Mouse (Mus musculus) midbrain, embryonic 11.5 days (tissue): Measurements from ENCODE around the gene Pus7l. TPM values are rescaled to one million over a fixed set of nuclear protein-coding genes. Genes with fewer than 3 reads are reported as not detected.

Experiments
- ATAC-seq: fragments of 200-750 bp; cut with Nextera tagmentation; 2 replicates; pipeline ENCODE4 v1.8.0; 2017; ENCODE audit warnings: moderate TSS enrichment, moderate library complexity; ENCODE audit not compliant: low FRiP score
- DNase-seq: peaks from one replicate; pipeline ENCODE4 v3.0.0; 2015; ENCODE audit warnings: low spot score; ENCODE audit errors: missing footprints
- H3K27ac ChIP-seq: fragments of 300-500 bp; sonication (generic); 2 replicates; pipeline ENCODE4 v1.5.1; 2014; ENCODE audit warnings: low read depth, low read length
- H3K27me3 ChIP-seq: fragments of 300-500 bp; sonication (generic); 2 replicates; pipeline ENCODE4 v1.6.1; 2014; ENCODE audit warnings: mild to moderate bottlenecking, low read length, moderate library complexity, mixed read lengths; ENCODE audit not compliant: control insufficient read depth, insufficient read depth
- H3K36me3 ChIP-seq: fragments of 300-500 bp; sonication (generic); 2 replicates; pipeline ENCODE4 v1.6.1; 2014; ENCODE audit warnings: mild to moderate bottlenecking, low read length, moderate library complexity, mixed read lengths; ENCODE audit not compliant: control insufficient read depth, insufficient read depth
- H3K4me1 ChIP-seq: fragments of 300-500 bp; sonication (generic); 2 replicates; pipeline ENCODE4 v1.6.1; 2014; ENCODE audit warnings: low read length; ENCODE audit not compliant: control insufficient read depth, insufficient read depth
- H3K4me2 ChIP-seq: fragments of 300-500 bp; sonication (generic); 2 replicates; pipeline ENCODE4 v1.6.1; 2014; ENCODE audit warnings: mild to moderate bottlenecking, moderate library complexity
- H3K4me3 ChIP-seq: fragments of 300-500 bp; sonication (generic); 2 replicates; pipeline ENCODE4 v1.5.1; 2014; ENCODE audit warnings: low read depth, low read length
- H3K9ac ChIP-seq: fragments of 300-500 bp; sonication (generic); 2 replicates; pipeline ENCODE4 v1.6.1; 2014; ENCODE audit warnings: low read length
- H3K9me3 ChIP-seq: fragments of 300-500 bp; sonication (generic); 2 replicates; pipeline ENCODE4 v1.6.1; 2016; ENCODE audit warnings: low read length; ENCODE audit not compliant: control insufficient read depth
- WGBS: fragments of 180-500 bp; shearing (Covaris S2); extraction: QIAGEN DNeasy Blood & Tissue Kit; methylation state at CpG from one replicate; pipeline ENCODE4 v1.1.7; 2014; 5-methylcytosine and 5-hydroxymethylcytosine counted together
- polyA plus RNA-seq: library from polyadenylated mRNA; unstranded; fragments of >200 nt; fragmentation: Nextera tagmentation; extraction: Ambion mirVana; gene quantifications from 2 replicates; pipeline ENCODE4 v1.2.1, GENCODE M21; 2014

The Pus7l gene
- polyA plus RNA-seq, 1 experiment from 2014 or later: 7.9 TPM

GRCm38 (mm10) chr15:94574566-94575268, 31.4 kb upstream of the Pus7l start:
- Histone ChIP-seq H3K4me1 (no peaks in the 10 kb centered on the region), H3K27ac (no peak overlapping the region), H3K4me2 (no peak overlapping the region), H3K36me3 (peaks cover 7% of the 10 kb centered on the region), H3K4me3 (no peak overlapping the region), H3K9me3 (no peaks in the 10 kb centered on the region), H3K9ac (no peak overlapping the region), H3K27me3 (no peaks in the 10 kb centered on the region)
- WGBS: 78% methylated on average over 4 of the region's 4 CpGs
- DNase-seq (no peak), ATAC-seq (no peak)

- H3K9me3 ChIP-seq: no peaks in the 10 kb centered on the region
- H3K4me1 ChIP-seq: no peaks in the 10 kb centered on the region
- no peak overlapping the region for H3K27ac ChIP-seq
- no peak for DNase-seq
- no peak overlapping the region for H3K4me2 ChIP-seq
- H3K9ac ChIP-seq: no peak overlapping the region
- H3K27me3 ChIP-seq: no peaks in the 10 kb centered on the region
- no peaks in the 10 kb centered on the region for H3K36me3 ChIP-seq
- ATAC-seq: no peak
- H3K4me3 ChIP-seq: no peak overlapping the region
- WGBS: 71% methylated on average over 8 of the region's 8 CpGs
Measured at GRCm38 (mm10) chr15:94572746-94573145, 29.4 kb upstream of the Pus7l start.

- DNase-seq (no peak), ATAC-seq (no peak)
- no peaks in the 10 kb centered on the region for H3K36me3 ChIP-seq
- no peak overlapping the region for H3K9ac ChIP-seq
- 94% methylated on average over 4 of the region's 4 CpGs for WGBS
- H3K27ac ChIP-seq: no peak overlapping the region
- H3K27me3 ChIP-seq: no peaks in the 10 kb centered on the region
- no peaks in the 10 kb centered on the region for H3K4me1 ChIP-seq
- no peak overlapping the region for H3K4me3 ChIP-seq
- no peaks in the 10 kb centered on the region for H3K9me3 ChIP-seq
- H3K4me2 ChIP-seq: no peak overlapping the region
Measured at GRCm38 (mm10) chr15:94571501-94571900, 28.2 kb upstream of the Pus7l start.

GRCm38 (mm10) chr15:94568496-94569182, 25.3 kb upstream of the Pus7l start:
- no peak for DNase-seq
- ATAC-seq: no peak
- Histone ChIP-seq H3K9ac (no peak overlapping the region), H3K4me2 (no peak overlapping the region), H3K36me3 (no peaks in the 10 kb centered on the region), H3K27me3 (no peaks in the 10 kb centered on the region), H3K9me3 (no peaks in the 10 kb centered on the region), H3K4me1 (no peaks in the 10 kb centered on the region), H3K4me3 (no peak overlapping the region), H3K27ac (no peak overlapping the region)
- WGBS: 86% methylated on average over 10 of the region's 10 CpGs

GRCm38 (mm10) chr15:94565854-94566253, 22.5 kb upstream of the Pus7l start:
- WGBS: 88% methylated on average over 9 of the region's 9 CpGs
- DNase-seq: no peak
- no peak overlapping the region for H3K4me3 ChIP-seq

GRCm38 (mm10) chr15:94564909-94565308, 21.6 kb upstream of the Pus7l start:
- no peak overlapping the region for H3K4me2 ChIP-seq
- no peak overlapping the region for H3K4me3 ChIP-seq
- WGBS: 80% methylated on average over 2 of the region's 2 CpGs
- H3K27me3 ChIP-seq: no peaks in the 10 kb centered on the region
- no peak overlapping the region for H3K27ac ChIP-seq
- H3K9me3 ChIP-seq: no peaks in the 10 kb centered on the region
- H3K4me1 ChIP-seq: no peaks in the 10 kb centered on the region
- no peaks in the 10 kb centered on the region for H3K36me3 ChIP-seq
- ATAC-seq: no peak
- no peak for DNase-seq
- H3K9ac ChIP-seq: no peak overlapping the region

More at GRCm38 (mm10) chr15:94565854-94566253, 22.5 kb upstream of the Pus7l start:
- Histone ChIP-seq H3K4me1 (no peaks in the 10 kb centered on the region), H3K4me2 (no peak overlapping the region), H3K9me3 (no peaks in the 10 kb centered on the region), H3K36me3 (no peaks in the 10 kb centered on the region), H3K9ac (no peak overlapping the region), H3K27me3 (no peaks in the 10 kb centered on the region), H3K27ac (no peak overlapping the region)
- no peak for ATAC-seq

- no peak for DNase-seq
- Histone ChIP-seq H3K9ac (no peak overlapping the region), H3K27me3 (no peaks in the 10 kb centered on the region), H3K4me2 (no peak overlapping the region), H3K36me3 (no peaks in the 10 kb centered on the region), H3K4me1 (no peaks in the 10 kb centered on the region), H3K4me3 (no peak overlapping the region), H3K27ac (no peak overlapping the region), H3K9me3 (no peaks in the 10 kb centered on the region)
- no peak for ATAC-seq
- WGBS: 88% methylated on average over 17 of the region's 17 CpGs
Measured at GRCm38 (mm10) chr15:94558895-94559656, 15.7 kb upstream of the Pus7l start.

- Histone ChIP-seq H3K27ac (no peak overlapping the region), H3K4me3 (no peak overlapping the region), H3K4me2 (no peak overlapping the region), H3K9ac (no peak overlapping the region), H3K27me3 (no peaks in the 10 kb centered on the region), H3K9me3 (no peaks in the 10 kb centered on the region), H3K4me1 (no peaks in the 10 kb centered on the region), H3K36me3 (no peaks in the 10 kb centered on the region)
- DNase-seq (peak; percentile 99), ATAC-seq (peak; percentile 81)
- WGBS: 26% methylated on average over 7 of the region's 7 CpGs
Measured at GRCm38 (mm10) chr15:94557442-94557841, 14.1 kb upstream of the Pus7l start.

GRCm38 (mm10) chr15:94553536-94553935, 10.2 kb upstream of the Pus7l start:
- DNase-seq: no peak
- Histone ChIP-seq H3K4me1 (no peaks in the 10 kb centered on the region), H3K27ac (no peak overlapping the region), H3K9ac (no peak overlapping the region), H3K36me3 (no peaks in the 10 kb centered on the region), H3K4me2 (no peak overlapping the region), H3K9me3 (no peaks in the 10 kb centered on the region), H3K4me3 (no peak overlapping the region), H3K27me3 (no peaks in the 10 kb centered on the region)
- 94% methylated on average over 9 of the region's 9 CpGs for WGBS
- ATAC-seq: no peak
